Mouse (Mus musculus): ENCODE measurements around the gene Ttll2. TPM values are rescaled to one million over a fixed set of nuclear protein-coding genes. Genes with fewer than 3 reads are reported as not detected.

Gene Ttll2
- polyA plus RNA-seq (2012; rRNA removed): not detected in 2 replicates

DNA sequence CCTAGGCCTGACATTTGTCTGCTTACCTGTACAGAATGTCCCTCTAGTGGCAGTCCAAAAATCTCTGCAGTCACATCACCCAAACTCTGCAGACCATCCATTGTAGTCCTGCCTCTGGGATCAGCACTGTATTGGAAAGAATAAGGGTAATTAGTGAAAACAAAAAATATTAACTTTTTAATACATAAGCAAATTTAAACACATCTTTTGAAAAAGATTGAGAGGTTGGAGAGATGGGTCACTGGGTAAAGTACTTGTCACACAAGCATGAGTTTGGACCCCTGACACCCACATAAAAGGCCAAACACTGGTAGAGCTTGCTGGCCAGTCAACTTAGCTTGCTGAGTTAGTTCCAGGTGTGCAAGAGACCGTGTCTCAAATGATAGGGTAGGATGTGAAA lies at the start of gene Ttll2:
Ttll2 (minus strand) TSS at position 101 of the 400 bp plus-strand sequence.

DNA sequence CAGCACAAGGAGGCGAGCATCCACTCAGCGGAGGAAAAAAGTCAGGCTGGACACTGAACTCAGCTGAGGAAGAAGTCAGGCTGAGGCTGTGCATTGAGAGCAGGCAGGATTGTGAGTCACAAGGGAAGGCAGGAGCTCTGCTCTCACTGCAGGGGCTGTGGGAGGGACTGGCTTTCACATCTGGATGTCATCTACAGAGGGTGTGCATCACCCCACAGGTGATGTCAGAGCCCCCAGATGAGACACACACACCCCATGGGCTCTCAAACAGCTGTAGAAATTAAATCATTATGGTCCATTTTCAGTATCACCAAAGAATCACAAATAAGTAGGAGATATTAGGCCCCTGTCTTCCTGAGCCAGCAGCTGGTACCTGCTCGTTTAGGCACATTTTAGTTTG lies 32.9 kb upstream of the Ttll2 start, which contains the start of gene Unc93a2:
Unc93a2 (minus strand) TSS at position 101 of the 400 bp plus-strand sequence.

DNA sequence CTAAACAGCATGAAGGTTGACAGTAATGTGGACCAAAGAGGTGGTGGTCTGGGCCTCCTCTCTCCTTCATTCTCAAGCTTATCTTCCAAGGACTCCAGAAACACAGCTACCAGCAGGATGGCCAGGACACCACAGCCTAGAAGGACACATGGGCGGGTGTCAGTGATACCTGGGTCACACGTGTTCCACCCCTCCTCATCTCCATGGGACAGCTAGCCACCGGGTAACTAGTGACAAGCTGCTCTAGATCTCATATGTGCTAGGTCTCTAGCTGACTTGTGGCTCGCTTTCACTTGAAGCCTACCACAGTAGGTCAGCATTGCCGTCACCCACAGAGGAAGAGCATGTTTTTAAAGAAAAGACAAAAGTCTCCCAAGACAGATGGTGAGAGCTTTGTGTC lies 19.4 kb upstream of the Ttll2 start, which contains the start of gene Gm49630:
Gm49630 (minus strand) TSS at position 101 of the 400 bp plus-strand sequence.

DNA sequence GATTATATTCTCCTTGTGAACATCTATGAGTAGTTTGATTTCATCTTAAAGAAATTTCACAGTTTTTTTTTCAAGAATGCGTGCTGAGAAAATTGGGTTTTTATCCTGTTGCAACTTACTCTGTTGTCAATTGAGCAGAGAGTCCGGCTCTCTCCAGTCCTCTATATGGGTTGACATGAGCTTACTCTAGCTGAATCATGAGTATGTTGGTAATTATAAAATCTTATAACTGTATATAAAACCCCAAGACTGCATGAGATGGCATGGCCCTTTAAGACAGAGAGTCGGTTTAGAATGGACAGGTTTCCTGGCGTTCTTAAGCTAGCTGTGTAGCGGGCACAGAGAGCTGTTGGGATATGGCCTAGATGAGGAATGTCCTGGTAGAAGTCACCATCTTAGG lies 28.1 kb downstream of the Ttll2 start, which contains the start of gene Tcp10a:
Tcp10a (plus strand) TSS at position 301 of the 400 bp plus-strand sequence.

Other genes starting within 250 kb of the Ttll2 start
- 3.6 and 3.9 TPM in 2 replicates for gene Rps6ka2, start 182.6 kb downstream of the Ttll2 start, polyA plus RNA-seq (2012; rRNA removed)
- gene Tcp10a, start 28.1 kb downstream of the Ttll2 start, polyA plus RNA-seq (2012; rRNA removed): not detected in 2 replicates
- not detected in 2 replicates for gene Gm49630, start 19.3 kb upstream of the Ttll2 start, polyA plus RNA-seq (2012; rRNA removed)
- 0.08 and 0.24 TPM in 2 replicates for gene Unc93a2, start 32.8 kb upstream of the Ttll2 start, polyA plus RNA-seq (2012; rRNA removed)